Mouse (Mus musculus): ENCODE data around the gene Zfp609. TPM values are rescaled to one million over a fixed set of nuclear protein-coding genes. Genes with fewer than 3 reads are reported as not detected.

The Zfp609 gene
- polyA plus RNA-seq, 1 experiment from 2014 or later, result 1.7 TPM

DNA sequence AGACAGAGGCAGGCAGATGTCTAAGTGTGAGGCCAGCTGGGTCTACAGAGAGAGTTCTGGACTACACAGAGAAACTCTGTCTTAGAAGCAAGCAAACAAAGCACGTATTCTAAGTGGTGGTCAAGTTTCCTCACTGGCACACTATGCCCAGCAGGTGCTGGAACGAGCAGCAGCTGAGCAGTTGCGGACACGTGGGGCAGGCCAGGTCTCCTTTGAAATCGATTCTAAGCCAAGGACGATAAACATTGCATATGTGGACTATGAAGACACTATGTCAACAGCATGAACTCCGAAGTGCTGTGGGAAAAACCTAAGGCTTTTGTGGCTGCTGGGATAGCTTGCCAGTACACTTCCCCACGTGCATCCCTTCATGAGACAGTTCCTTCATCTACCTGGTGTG, 67.4 kb downstream of the Zfp609 start:
- H3K4me3 ChIP-seq (replicated peaks), result no peak overlapping the region
- ATAC-seq (ENCODE audit: low read depth) (no peak), DNase-seq (no peak)
- H3K9me3 ChIP-seq (replicated peaks), result no peaks in the 10 kb centered on the region
- 67% methylated on average over 8 of the region's 8 CpGs for WGBS (ENCODE audit: insufficient replicate concordance)
- H3K9ac ChIP-seq, result no peak overlapping the region
- H3K4me2 ChIP-seq, result no peak overlapping the region
- no peaks in the 10 kb centered on the region for H3K36me3 ChIP-seq
- no peak overlapping the region for H3K27ac ChIP-seq
- peaks cover 25% of the 10 kb centered on the region for H3K4me1 ChIP-seq (replicated peaks)
- H3K27me3 ChIP-seq, result no peaks in the 10 kb centered on the region

DNA sequence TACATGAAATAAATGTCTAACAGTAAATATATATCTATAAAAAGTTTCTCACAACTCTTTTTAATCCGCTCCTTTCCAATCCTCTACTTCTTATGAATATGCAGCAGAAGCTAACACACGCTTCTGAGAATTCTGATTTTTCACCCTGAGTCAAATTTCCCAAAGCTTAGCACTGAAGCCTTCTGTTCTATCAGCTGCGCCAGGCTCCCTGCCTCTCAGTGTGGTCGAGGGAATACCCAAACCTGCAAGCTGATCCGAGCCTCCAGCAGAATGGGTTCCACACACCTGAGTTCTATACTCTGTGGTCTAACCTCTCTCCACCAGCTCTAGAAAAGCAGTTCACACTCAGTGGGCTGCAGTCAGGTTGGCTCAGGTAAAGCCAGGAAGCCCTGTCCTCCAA, 68.1 kb downstream of the Zfp609 start:
- H3K27ac ChIP-seq, result no peak overlapping the region
- ATAC-seq (ENCODE audit: low read depth) (no peak), DNase-seq (no peak)
- H3K4me2 ChIP-seq, result no peak overlapping the region
- H3K4me3 ChIP-seq (replicated peaks), result no peak overlapping the region
- no peaks in the 10 kb centered on the region for H3K36me3 ChIP-seq
- H3K4me1 ChIP-seq (replicated peaks), result peaks cover 25% of the 10 kb centered on the region
- H3K27me3 ChIP-seq, result no peaks in the 10 kb centered on the region
- no peak overlapping the region for H3K9ac ChIP-seq
- no peaks in the 10 kb centered on the region for H3K9me3 ChIP-seq (replicated peaks)
- 75% methylated on average over 5 of the region's 5 CpGs for WGBS (ENCODE audit: insufficient replicate concordance)

DNA sequence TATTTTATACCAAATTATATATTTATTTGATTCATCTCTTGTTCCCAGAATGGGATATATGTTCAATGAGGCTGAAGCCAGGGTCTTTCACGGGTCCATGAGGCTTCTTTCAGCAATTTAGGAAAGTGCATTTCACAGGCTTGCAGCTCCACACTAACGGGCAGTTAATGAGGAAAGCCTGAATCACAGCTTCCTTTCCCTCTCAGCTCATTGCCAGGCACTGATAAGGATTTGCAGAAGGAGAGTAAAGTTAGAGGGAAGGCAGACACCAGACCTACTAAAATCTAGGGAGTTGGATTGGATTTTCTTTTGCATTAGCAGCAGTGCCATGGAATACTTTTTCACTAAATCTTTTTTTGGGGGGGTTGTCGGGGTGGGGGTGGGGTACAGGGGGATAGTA, 69.5 kb downstream of the Zfp609 start:
- no peak overlapping the region for H3K9ac ChIP-seq
- DNase-seq, result no peak
- H3K4me1 ChIP-seq (replicated peaks), result peaks cover 25% of the 10 kb centered on the region
- no peaks in the 10 kb centered on the region for H3K27me3 ChIP-seq
- H3K4me2 ChIP-seq, result no peak overlapping the region
- no peak overlapping the region for H3K27ac ChIP-seq
- H3K9me3 ChIP-seq (replicated peaks), result no peaks in the 10 kb centered on the region
- WGBS (ENCODE audit: insufficient replicate concordance), result 28% methylated on average over 3 of the region's 3 CpGs
- no peak for ATAC-seq (ENCODE audit: low read depth)
- no peak overlapping the region for H3K4me3 ChIP-seq (replicated peaks)
- no peaks in the 10 kb centered on the region for H3K36me3 ChIP-seq

DNA sequence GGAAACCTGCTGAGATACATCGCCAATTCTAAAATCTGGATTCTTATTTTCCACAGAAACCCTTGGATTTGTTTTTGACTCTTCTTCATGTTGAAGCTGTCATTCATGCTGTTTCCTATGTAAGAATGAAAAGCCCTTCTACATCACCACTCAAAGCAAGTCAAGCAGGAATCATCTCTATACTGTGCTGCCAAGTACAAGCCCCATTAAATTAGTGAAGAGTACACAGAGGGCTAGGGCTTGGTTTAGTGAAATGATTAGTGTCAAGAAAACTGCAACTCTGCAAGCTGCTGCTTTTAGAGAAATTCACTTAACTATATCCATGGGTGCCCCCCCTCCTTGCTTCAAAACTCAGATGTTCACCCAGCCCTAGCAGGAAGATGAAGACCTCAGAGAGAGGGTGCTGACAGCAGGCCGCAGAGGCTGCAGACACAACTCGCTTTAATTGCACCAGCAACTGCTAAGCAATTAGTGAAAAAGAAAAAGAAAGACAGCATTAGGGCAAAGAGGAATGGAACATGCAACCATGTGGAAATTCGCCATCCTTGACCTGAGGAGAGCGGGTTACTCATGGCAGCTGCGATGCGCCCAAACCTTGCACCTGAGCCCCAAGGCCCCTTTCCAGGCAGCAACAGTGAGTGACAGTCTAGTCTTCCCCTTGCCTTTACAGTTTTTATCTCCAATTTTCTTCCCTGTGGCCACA, 71.5 kb downstream of the Zfp609 start:
- ATAC-seq (ENCODE audit: low read depth), result no peak
- Histone ChIP-seq H3K9ac (no peak overlapping the region), H3K27me3 (no peaks in the 10 kb centered on the region), H3K4me1 (replicated peaks) (peaks cover 24% of the 10 kb centered on the region), H3K4me3 (replicated peaks) (no peak overlapping the region), H3K9me3 (replicated peaks) (no peaks in the 10 kb centered on the region), H3K27ac (no peak overlapping the region), H3K4me2 (no peak overlapping the region), H3K36me3 (no peaks in the 10 kb centered on the region)
- DNase-seq, result no peak
- WGBS (ENCODE audit: insufficient replicate concordance), result 83% methylated on average over 7 of the region's 7 CpGs

DNA sequence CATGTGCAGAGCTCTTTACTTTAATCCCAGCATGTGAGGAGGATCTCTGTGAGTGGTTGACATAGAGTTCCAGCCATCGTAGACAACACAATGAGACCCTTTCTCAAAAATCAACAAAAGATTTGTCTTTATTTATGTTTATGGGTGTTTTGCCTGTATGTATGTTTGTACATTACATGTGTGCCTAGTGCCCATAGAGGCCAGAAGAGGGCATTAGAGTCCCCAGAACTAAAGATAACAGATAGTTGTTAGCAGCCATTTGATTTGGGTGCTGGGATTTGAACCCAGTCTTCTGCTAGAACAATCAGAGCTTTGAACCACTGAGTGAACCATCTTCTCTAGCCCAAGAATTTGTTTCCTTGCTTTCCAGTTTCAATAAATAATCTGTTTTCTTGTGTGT, 72.2 kb downstream of the Zfp609 start:
- Histone ChIP-seq H3K4me3 (replicated peaks) (no peak overlapping the region), H3K27me3 (no peaks in the 10 kb centered on the region), H3K27ac (no peak overlapping the region), H3K4me2 (no peak overlapping the region), H3K9me3 (replicated peaks) (no peaks in the 10 kb centered on the region), H3K9ac (no peak overlapping the region), H3K36me3 (no peaks in the 10 kb centered on the region), H3K4me1 (replicated peaks) (peaks cover 18% of the 10 kb centered on the region)
- ATAC-seq (ENCODE audit: low read depth) (no peak), DNase-seq (no peak)
- WGBS (ENCODE audit: insufficient replicate concordance), result 79% methylated on average over 1 of the region's 1 CpGs

DNA sequence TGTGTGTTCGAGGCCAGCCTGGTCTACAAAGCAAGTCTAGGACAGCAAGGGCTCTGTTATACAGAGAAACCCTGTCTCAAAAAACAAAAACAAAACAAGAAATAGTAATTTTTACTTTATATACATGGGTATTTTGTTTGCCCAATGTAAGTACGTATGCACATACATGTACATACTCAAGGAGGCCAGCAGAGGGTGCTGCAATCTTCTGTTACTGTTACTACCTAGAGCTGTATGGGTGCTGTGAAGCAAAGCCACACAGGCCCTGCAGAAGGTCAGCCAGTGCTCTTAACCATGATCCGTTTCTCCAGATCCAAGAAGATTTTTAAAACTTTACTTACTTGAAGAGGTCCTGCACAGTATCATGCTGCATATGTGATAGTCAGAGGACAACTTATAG, 74.7 kb downstream of the Zfp609 start:
- ATAC-seq (ENCODE audit: low read depth) (no peak), DNase-seq (no peak)
- no peaks in the 10 kb centered on the region for H3K36me3 ChIP-seq
- H3K9ac ChIP-seq, result no peak overlapping the region
- H3K27ac ChIP-seq, result no peak overlapping the region
- no peaks in the 10 kb centered on the region for H3K27me3 ChIP-seq
- peaks cover 1% of the 10 kb centered on the region; the same call in 1 of the 2 replicates for H3K4me1 ChIP-seq (replicated peaks)
- 74% methylated on average over 3 of the region's 3 CpGs for WGBS (ENCODE audit: insufficient replicate concordance)
- no peaks in the 10 kb centered on the region for H3K9me3 ChIP-seq (replicated peaks)
- H3K4me3 ChIP-seq (replicated peaks), result no peak overlapping the region
- no peak overlapping the region for H3K4me2 ChIP-seq

DNA sequence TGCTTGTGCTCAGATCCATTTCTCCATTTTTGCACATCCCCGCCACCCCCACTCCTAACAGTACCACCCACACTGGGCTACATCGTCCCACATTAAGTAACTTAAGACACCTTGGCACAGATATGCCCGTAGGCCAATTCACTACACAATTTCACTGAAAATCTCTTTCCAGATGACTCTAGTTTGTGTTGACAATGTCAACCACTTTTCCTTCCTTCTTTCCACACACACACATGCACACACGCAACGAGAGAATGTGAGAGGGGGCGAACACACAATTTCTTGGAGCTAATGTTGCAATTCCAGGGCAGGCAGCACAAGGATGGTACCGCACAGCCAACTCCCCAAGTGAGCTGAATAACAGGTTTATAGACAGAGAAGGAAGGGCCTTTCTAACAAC, 75.5 kb downstream of the Zfp609 start:
- Histone ChIP-seq H3K27me3 (no peaks in the 10 kb centered on the region), H3K9ac (no peak overlapping the region), H3K27ac (no peak overlapping the region), H3K4me3 (replicated peaks) (no peak overlapping the region), H3K4me1 (replicated peaks) (peaks cover under 1% of the 10 kb centered on the region), H3K9me3 (replicated peaks) (no peaks in the 10 kb centered on the region), H3K36me3 (no peaks in the 10 kb centered on the region), H3K4me2 (no peak overlapping the region)
- ATAC-seq (ENCODE audit: low read depth), result no peak
- no peak for DNase-seq
- WGBS (ENCODE audit: insufficient replicate concordance), result 83% methylated on average over 7 of the region's 7 CpGs

DNA sequence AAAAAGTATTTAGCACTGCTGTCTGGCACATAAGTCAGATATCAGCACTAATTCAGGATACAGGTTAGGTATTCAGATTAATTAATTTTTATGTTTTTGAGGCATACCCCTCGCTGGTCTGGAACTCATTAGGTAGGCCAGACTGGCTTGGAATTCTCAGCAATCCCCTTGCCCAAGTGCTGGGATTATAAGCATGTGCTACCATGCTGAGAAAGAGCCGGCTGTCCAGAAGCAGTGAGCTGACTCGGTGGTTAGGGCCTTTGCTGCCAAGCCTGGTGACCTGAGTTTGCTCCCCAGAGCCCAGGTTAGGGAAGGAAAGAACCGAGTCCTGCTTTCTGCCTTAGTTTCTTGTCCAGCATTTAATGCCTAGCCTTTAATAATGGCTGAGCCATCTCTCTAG, 79.3 kb downstream of the Zfp609 start:
- ATAC-seq (ENCODE audit: low read depth) (no peak), DNase-seq (no peak)
- H3K36me3 ChIP-seq, result no peaks in the 10 kb centered on the region
- H3K9me3 ChIP-seq (replicated peaks), result no peaks in the 10 kb centered on the region
- H3K4me3 ChIP-seq (replicated peaks), result no peak overlapping the region
- H3K4me1 ChIP-seq (replicated peaks), result peaks cover 31% of the 10 kb centered on the region
- WGBS (ENCODE audit: insufficient replicate concordance), result 69% methylated on average over 4 of the region's 4 CpGs
- no peak overlapping the region for H3K9ac ChIP-seq
- no peak overlapping the region for H3K27ac ChIP-seq
- no peaks in the 10 kb centered on the region for H3K27me3 ChIP-seq
- H3K4me2 ChIP-seq, result no peak overlapping the region

DNA sequence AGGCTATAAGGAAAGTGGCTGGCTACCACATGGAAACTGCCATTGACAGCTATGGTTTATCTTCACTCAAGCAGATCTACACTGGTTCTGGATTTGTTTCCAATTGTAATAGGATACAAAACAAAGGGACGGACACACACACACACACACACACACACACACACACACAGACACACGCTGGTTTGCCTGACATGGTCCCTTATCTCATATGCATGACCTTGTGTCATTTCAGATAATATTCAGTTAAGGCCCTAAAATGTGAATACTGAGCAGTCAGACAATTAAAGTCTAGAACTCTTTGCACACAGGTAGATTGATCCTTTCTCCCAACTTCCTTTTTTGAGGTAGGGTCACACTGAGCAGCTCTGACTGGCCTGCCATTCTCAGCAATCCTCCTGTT, 80.9 kb downstream of the Zfp609 start:
- no peak overlapping the region for H3K4me2 ChIP-seq
- 0 out of 2 replicates have a peak, but pooled peaks have one; percentile 45 for ATAC-seq (ENCODE audit: low read depth)
- WGBS (ENCODE audit: insufficient replicate concordance), result 20% methylated on average over 2 of the region's 2 CpGs
- no peaks in the 10 kb centered on the region for H3K36me3 ChIP-seq
- no peak for DNase-seq
- no peak overlapping the region for H3K4me3 ChIP-seq (replicated peaks)
- H3K27ac ChIP-seq, result no peak overlapping the region
- no peak overlapping the region for H3K9ac ChIP-seq
- no peaks in the 10 kb centered on the region for H3K27me3 ChIP-seq
- H3K4me1 ChIP-seq (replicated peaks), result peaks cover 40% of the 10 kb centered on the region
- H3K9me3 ChIP-seq (replicated peaks), result no peaks in the 10 kb centered on the region

DNA sequence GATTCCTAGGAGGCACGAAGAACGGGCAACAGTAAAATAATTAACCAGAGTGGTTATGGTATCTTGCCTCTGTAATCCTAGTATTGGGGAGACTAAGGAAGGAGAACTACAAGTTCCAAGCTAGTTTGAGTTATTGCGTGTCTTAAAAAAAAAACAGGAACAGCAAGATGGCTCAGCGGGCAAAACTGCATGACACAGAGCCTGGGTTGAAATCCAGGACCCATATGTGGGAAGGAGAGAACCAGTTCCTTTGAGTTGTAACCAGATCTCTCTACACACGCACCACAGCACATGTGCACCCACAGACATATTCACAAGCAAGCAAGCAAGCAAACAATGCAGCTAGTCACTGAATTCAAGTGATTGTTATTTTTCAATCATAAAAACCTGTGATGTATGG, 81.9 kb downstream of the Zfp609 start:
- H3K27me3 ChIP-seq, result no peaks in the 10 kb centered on the region
- DNase-seq (no peak), ATAC-seq (ENCODE audit: low read depth) (no peak)
- H3K36me3 ChIP-seq, result no peaks in the 10 kb centered on the region
- H3K9me3 ChIP-seq (replicated peaks), result no peaks in the 10 kb centered on the region
- H3K4me3 ChIP-seq (replicated peaks), result no peak overlapping the region
- no peak overlapping the region for H3K27ac ChIP-seq
- no peak overlapping the region for H3K9ac ChIP-seq
- no peak overlapping the region for H3K4me2 ChIP-seq
- H3K4me1 ChIP-seq (replicated peaks), result peaks cover 48% of the 10 kb centered on the region
- WGBS (ENCODE audit: insufficient replicate concordance), result 67% methylated on average over 5 of the region's 5 CpGs

DNA sequence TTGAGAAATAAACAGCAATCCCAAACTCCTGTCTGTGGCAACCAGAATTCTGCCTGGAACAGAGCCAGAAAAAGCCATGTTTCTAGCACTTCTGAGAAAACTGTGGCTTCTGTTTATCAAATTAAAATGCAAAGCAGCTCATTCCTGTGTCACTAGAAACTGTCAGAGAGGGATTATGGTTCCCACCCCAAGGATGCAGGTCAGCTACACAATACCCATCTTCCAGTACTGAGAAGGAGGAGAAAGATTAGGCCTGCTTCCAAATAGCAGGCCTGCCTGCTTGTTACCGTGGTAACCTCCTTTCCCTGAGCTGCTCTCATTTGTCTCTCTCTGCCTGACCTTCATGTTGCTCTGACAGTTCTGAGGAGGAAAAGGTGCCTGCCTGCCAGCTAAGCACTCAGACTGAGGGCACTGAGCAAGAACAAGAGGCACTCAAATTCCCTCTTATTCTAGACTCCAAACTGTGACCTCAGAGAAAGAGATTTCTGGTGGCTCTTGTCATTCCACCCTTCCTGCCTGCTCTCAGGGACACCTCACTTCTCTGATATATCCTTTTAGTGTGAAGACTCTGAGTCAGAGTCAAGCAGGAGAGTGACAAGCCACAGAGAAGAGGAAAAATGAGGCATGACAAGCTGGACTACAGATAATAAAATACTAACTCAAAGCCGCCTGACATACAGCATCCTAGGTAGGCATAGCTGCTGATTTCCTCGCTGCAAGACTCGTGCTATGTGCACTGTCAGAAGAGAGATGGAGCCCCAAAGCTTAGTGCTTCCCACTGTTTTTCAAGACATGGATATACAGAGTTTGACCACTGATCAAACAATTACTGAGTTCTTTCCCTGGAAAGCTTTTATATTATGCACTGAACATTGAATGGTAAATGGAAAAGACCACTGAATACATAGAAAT, 82.9 kb downstream of the Zfp609 start:
- no peak for ATAC-seq (ENCODE audit: low read depth)
- no peak overlapping the region for H3K27ac ChIP-seq
- 57% methylated on average over 4 of the region's 4 CpGs for WGBS (ENCODE audit: insufficient replicate concordance)

DNA sequence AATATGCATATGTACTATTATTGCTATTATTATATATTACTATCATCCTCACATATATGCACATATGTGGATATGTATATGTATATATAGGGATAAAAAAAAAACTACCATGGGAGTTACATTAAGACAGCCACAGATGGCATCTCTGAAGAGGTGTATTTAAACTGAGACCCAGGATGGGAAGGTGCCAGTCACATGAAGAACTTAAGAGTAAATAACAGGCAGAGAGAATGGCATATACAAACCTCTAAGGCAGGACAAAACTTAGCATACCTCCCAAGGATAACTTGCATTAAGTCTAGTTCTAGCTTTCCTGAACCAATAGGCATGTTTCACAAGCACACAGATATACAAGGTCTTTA, 83.6 kb downstream of the Zfp609 start:
- Histone ChIP-seq H3K4me2 (no peak overlapping the region), H3K27me3 (no peaks in the 10 kb centered on the region), H3K27ac (no peak overlapping the region), H3K4me3 (replicated peaks) (no peak overlapping the region), H3K36me3 (peaks cover 5% of the 10 kb centered on the region; the same call in 1 of the 2 replicates), H3K9ac (no peak overlapping the region), H3K9me3 (replicated peaks) (no peaks in the 10 kb centered on the region), H3K4me1 (replicated peaks) (peaks cover 48% of the 10 kb centered on the region)
- ATAC-seq (ENCODE audit: low read depth), result no peak
- no peak for DNase-seq

More for the DNA sequence above, 82.9 kb downstream of the Zfp609 start:
- no peaks in the 10 kb centered on the region for H3K27me3 ChIP-seq
- H3K9me3 ChIP-seq (replicated peaks), result no peaks in the 10 kb centered on the region
- H3K9ac ChIP-seq, result no peak overlapping the region
- 0 out of 2 replicates have a peak, but pooled peaks cover under 1% of the 10 kb centered on the region for H3K36me3 ChIP-seq
- H3K4me2 ChIP-seq, result no peak overlapping the region
- peaks cover 48% of the 10 kb centered on the region for H3K4me1 ChIP-seq (replicated peaks)
- no peak for DNase-seq
- H3K4me3 ChIP-seq (replicated peaks), result no peak overlapping the region
